Mouse (Mus musculus) ovary, adult 10 weeks (tissue): ENCODE results near the gene Calm2. TPM values are rescaled to one million over a fixed set of nuclear protein-coding genes. Genes with fewer than 3 reads are reported as not detected.

Experiments used
- polyA plus RNA-seq: library from polyadenylated mRNA; stranded (reverse); fragments of 350-450 nt; fragmentation: Illumina TruSeq; extraction: RNeasy Lipid Tissue Mini Kit (QIAGEN cat#74804); gene quantifications from one replicate; pipeline ENCODE4 v1.2.3, GENCODE M21; 2014

Gene Calm2
- 1,634 TPM for polyA plus RNA-seq

DNA sequence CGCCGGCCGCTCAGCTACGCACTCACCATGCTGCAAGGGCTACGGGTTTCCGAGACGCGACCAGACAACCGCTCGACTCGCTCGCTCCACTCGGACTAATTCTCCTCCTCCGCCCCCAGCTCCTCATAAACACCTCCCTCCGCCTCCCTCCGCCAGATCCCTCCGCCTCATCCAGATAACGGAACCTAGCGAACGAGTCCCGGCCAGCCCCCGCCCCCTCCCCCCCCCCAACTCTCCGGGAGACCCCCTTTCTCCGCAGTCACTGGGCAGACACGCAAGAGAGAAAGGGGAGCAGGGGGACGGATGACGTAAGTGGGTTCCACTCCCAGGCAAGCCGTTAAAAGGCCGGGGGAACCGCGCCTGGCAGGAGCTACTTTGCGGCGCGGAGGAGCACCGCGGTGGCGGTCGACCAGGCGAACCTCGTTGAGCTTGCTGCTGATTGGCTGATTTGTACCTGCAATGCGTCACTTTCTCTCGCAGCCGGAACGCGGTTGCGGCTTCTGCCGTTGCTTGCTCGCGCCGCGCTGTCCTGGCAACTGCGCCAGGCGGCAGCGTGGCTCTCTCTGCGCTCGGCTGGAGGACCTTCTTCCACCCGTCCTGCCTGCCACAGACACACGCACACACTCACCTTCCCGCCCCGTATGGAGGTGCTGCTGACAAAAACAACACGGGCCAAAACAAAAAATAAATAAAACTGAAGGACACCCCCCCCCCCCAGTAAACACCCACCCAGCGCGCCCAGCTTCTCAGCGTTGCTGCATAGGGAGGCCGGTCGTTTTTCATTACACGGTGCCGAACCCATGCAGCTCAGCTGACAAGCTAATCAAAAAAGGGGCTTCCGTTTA, at the start of gene Calm2:
Calm2 (minus strand) TSS at position 169 of the 845 bp plus-strand sequence.

DNA sequence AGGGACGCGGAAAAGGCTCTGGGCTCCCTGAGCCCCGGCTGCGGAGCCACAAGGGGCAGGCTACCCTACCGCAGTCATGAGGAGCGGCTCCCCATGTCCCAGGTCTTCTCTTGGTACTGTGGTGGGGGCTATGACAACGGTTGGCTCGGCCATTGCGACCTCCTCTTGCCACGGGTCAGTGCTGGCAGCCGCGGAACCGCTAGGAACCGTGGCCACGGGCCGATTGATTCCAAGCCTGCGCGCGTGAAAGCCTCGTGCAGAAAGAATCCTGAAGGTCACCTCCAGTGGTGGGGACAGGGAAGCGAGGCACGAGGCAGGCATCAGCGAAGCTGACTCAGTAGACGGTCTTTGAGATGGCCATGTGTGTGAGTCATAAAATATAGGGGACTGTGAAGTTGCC, 19.2 kb downstream of the Calm2 start, which contains the start of gene Stpg4:
Stpg4 (minus strand) TSS at position 231 of the 400 bp plus-strand sequence.

Other genes with a start within 250 kb of the Calm2 start
- 98.7 TPM for gene Mcfd2, start 181.0 kb downstream of the Calm2 start, polyA plus RNA-seq
- 1.7 TPM for gene Ttc7, start 164.0 kb downstream of the Calm2 start, polyA plus RNA-seq
- not detected for gene Stpg4, start 19.2 kb downstream of the Calm2 start, polyA plus RNA-seq
- 40.3 TPM for gene Epcam, start 189.0 kb upstream of the Calm2 start, polyA plus RNA-seq
- gene Msh2, start 225.4 kb upstream of the Calm2 start, polyA plus RNA-seq: 64.6 TPM